Mouse (Mus musculus) heart, embryonic 12.5 days (tissue): ENCODE results near the gene Tubb2b. TPM values are rescaled to one million over a fixed set of nuclear protein-coding genes. Genes with fewer than 3 reads are reported as not detected.
A peak's percentile ranks its signal among the peaks of the same experiment; 100 is the strongest.

ENCODE experiments used
- ATAC-seq: fragments of 200-750 bp; cut with Nextera tagmentation; 2 replicates; pipeline ENCODE4 v1.8.0; 2017; ENCODE audit warnings: moderate TSS enrichment, moderate library complexity; ENCODE audit not compliant: insufficient number of reproducible peaks, low FRiP score
- H3K27ac ChIP-seq: fragments of 300-500 bp; sonication (generic); 2 replicates; pipeline ENCODE4 v1.5.1; 2016; ENCODE audit warnings: mild to moderate bottlenecking, moderate library complexity; ENCODE audit not compliant: poor library complexity, severe bottlenecking
- H3K27me3 ChIP-seq: fragments of 300-500 bp; sonication (generic); replicated peaks from 2 replicates; pipeline ENCODE4 v1.6.1; 2016; ENCODE audit warnings: mild to moderate bottlenecking, moderate library complexity
- H3K36me3 ChIP-seq: fragments of 300-500 bp; sonication (generic); 2 replicates; pipeline ENCODE4 v1.6.1; 2016; ENCODE audit warnings: mild to moderate bottlenecking, moderate library complexity
- H3K4me1 ChIP-seq: fragments of 300-500 bp; sonication (generic); replicated peaks from 2 replicates; pipeline ENCODE4 v1.6.1; 2016; ENCODE audit warnings: mild to moderate bottlenecking
- H3K4me2 ChIP-seq: fragments of 300-500 bp; sonication (generic); 2 replicates; pipeline ENCODE4 v1.6.1; 2016; ENCODE audit warnings: mild to moderate bottlenecking, moderate library complexity
- H3K4me3 ChIP-seq: fragments of 300-500 bp; sonication (generic); 2 replicates; pipeline ENCODE4 v1.5.1; 2016; ENCODE audit warnings: mild to moderate bottlenecking
- H3K9ac ChIP-seq: fragments of 300-500 bp; sonication (generic); 2 replicates; pipeline ENCODE4 v1.6.1; 2016; ENCODE audit warnings: mild to moderate bottlenecking, moderate library complexity
- H3K9me3 ChIP-seq: fragments of 300-500 bp; sonication (generic); replicated peaks from 2 replicates; pipeline ENCODE4 v1.6.1; 2016; ENCODE audit warnings: mild to moderate bottlenecking, moderate library complexity
- WGBS: fragments of 180-500 bp; shearing (Covaris S2); methylation state at CpG from one replicate; pipeline ENCODE4 v1.1.7; 2016; 5-methylcytosine and 5-hydroxymethylcytosine counted together
- polyA plus RNA-seq: library from polyadenylated mRNA; unstranded; fragments of >200 nt; fragmentation: Nextera tagmentation; extraction: Ambion mirVana; gene quantifications from 2 replicates; pipeline ENCODE4 v1.2.1, GENCODE M21; 2016

Gene Tubb2b
- polyA plus RNA-seq, 1 experiment from 2014 or later: 28.8 TPM

GRCm38 (mm10) chr13:34134276-34134675 lies 4.0 kb upstream of the Tubb2b start:
- no peak overlapping the region for H3K4me2 ChIP-seq
- no peak overlapping the region for H3K27ac ChIP-seq
- WGBS: 73% methylated on average over 7 of the region's 7 CpGs
- ATAC-seq: no peak
- H3K4me3 ChIP-seq: no peak overlapping the region
- H3K27me3 ChIP-seq: peaks cover 23% of the 10 kb centered on the region
- H3K36me3 ChIP-seq: no peaks in the 10 kb centered on the region
- no peak overlapping the region for H3K9ac ChIP-seq
- H3K9me3 ChIP-seq: no peaks in the 10 kb centered on the region
- H3K4me1 ChIP-seq: peaks cover 24% of the 10 kb centered on the region

- H3K4me3 ChIP-seq: peak overlapping the region; percentile 24
- H3K9ac ChIP-seq: peak overlapping the region; percentile 42; the same call in 1 of the 2 replicates
- no peak overlapping the region; the same call in 1 of the 2 replicates for H3K27ac ChIP-seq
- ATAC-seq: no peak
- no peaks in the 10 kb centered on the region for H3K36me3 ChIP-seq
- H3K4me1 ChIP-seq: peaks cover 31% of the 10 kb centered on the region
- 18% methylated on average over 15 of the region's 15 CpGs for WGBS
- H3K27me3 ChIP-seq: peaks cover 23% of the 10 kb centered on the region
- H3K4me2 ChIP-seq: peak overlapping the region; percentile 61
- H3K9me3 ChIP-seq: no peaks in the 10 kb centered on the region
These were observed 3.2 kb upstream of the Tubb2b start for GRCm38 (mm10) chr13:34133326-34134071.

- no peak for ATAC-seq
- H3K27ac ChIP-seq: no peak overlapping the region
- H3K4me2 ChIP-seq: peak overlapping the region; percentile 91
- no peak overlapping the region for H3K9ac ChIP-seq
- no peaks in the 10 kb centered on the region for H3K9me3 ChIP-seq
- H3K27me3 ChIP-seq: peaks cover 23% of the 10 kb centered on the region
- no peaks in the 10 kb centered on the region for H3K36me3 ChIP-seq
- 0 out of 2 replicates have a peak overlapping the region, but pooled peaks have one; percentile 88 for H3K4me3 ChIP-seq
- 34% methylated on average over 6 of the region's 6 CpGs for WGBS
- H3K4me1 ChIP-seq: peaks cover 31% of the 10 kb centered on the region
These were observed 2.6 kb upstream of the Tubb2b start for GRCm38 (mm10) chr13:34132875-34133274.

GRCm38 (mm10) chr13:34132299-34132698 lies 2.0 kb upstream of the Tubb2b start:
- H3K36me3 ChIP-seq: no peaks in the 10 kb centered on the region

GRCm38 (mm10) chr13:34131708-34132060 lies 1.4 kb upstream of the Tubb2b start:
- Histone ChIP-seq H3K4me1 (peaks cover 31% of the 10 kb centered on the region), H3K9me3 (no peaks in the 10 kb centered on the region), H3K4me3 (peak overlapping the region; percentile 88), H3K4me2 (peak overlapping the region; percentile 91), H3K9ac (peak overlapping the region; percentile 85), H3K27ac (peak overlapping the region; percentile 79), H3K27me3 (peaks cover 23% of the 10 kb centered on the region), H3K36me3 (no peaks in the 10 kb centered on the region)
- 2% methylated on average over 10 of the region's 10 CpGs for WGBS
- ATAC-seq: 0 out of 2 replicates have a peak, but pooled peaks have one; percentile 26

More at GRCm38 (mm10) chr13:34132299-34132698, 2.0 kb upstream of the Tubb2b start:
- peak overlapping the region; percentile 85 for H3K9ac ChIP-seq
- peaks cover 31% of the 10 kb centered on the region for H3K4me1 ChIP-seq
- H3K4me3 ChIP-seq: peak overlapping the region; percentile 88
- peak overlapping the region; percentile 91 for H3K4me2 ChIP-seq
- peak overlapping the region; percentile 79 for H3K27ac ChIP-seq
- WGBS: 2% methylated on average over 15 of the region's 15 CpGs
- no peak for ATAC-seq
- H3K9me3 ChIP-seq: no peaks in the 10 kb centered on the region
- H3K27me3 ChIP-seq: peaks cover 23% of the 10 kb centered on the region

- peak overlapping the region; percentile 79 for H3K27ac ChIP-seq
- peak overlapping the region; percentile 91 for H3K4me2 ChIP-seq
- 0 out of 2 replicates have a peak, but pooled peaks cover 3% of the 10 kb centered on the region for H3K36me3 ChIP-seq
- H3K9me3 ChIP-seq: no peaks in the 10 kb centered on the region
- H3K27me3 ChIP-seq: peaks cover 23% of the 10 kb centered on the region
- peak overlapping the region; percentile 85 for H3K9ac ChIP-seq
- H3K4me3 ChIP-seq: peak overlapping the region; percentile 88
- WGBS: under 1% methylated on average over 24 of the region's 24 CpGs
- peaks cover 31% of the 10 kb centered on the region for H3K4me1 ChIP-seq
- ATAC-seq: peak; percentile 60
These were observed 893 bp upstream of the Tubb2b start for GRCm38 (mm10) chr13:34131011-34131707.

- Histone ChIP-seq H3K4me3 (peak overlapping the region; percentile 88), H3K4me2 (peak overlapping the region; percentile 91), H3K27me3 (peaks cover 18% of the 10 kb centered on the region; the same call in 1 of the 2 replicates), H3K27ac (peak overlapping the region; percentile 79), H3K4me1 (peaks cover 31% of the 10 kb centered on the region), H3K9ac (peak overlapping the region; percentile 85), H3K9me3 (no peaks in the 10 kb centered on the region), H3K36me3 (peaks cover 7% of the 10 kb centered on the region; the same call in 1 of the 2 replicates)
- WGBS: 2% methylated on average over 31 of the region's 31 CpGs
- peak; percentile 37 for ATAC-seq
These were observed 611 bp downstream of the Tubb2b start for GRCm38 (mm10) chr13:34129485-34130225.

GRCm38 (mm10) chr13:34128276-34129114 lies 1.8 kb downstream of the Tubb2b start:
- Histone ChIP-seq H3K36me3 (peaks cover 7% of the 10 kb centered on the region; the same call in 1 of the 2 replicates), H3K4me2 (peak overlapping the region; percentile 91), H3K9me3 (no peaks in the 10 kb centered on the region), H3K4me1 (peaks cover 27% of the 10 kb centered on the region), H3K27ac (no peak overlapping the region), H3K27me3 (0 out of 2 replicates have a peak, but pooled peaks cover 9% of the 10 kb centered on the region), H3K4me3 (peak overlapping the region; percentile 88; the same call in 1 of the 2 replicates), H3K9ac (peak overlapping the region; percentile 85; the same call in 1 of the 2 replicates)
- no peak for ATAC-seq
- 72% methylated on average over 9 of the region's 9 CpGs for WGBS

GRCm38 (mm10) chr13:34125711-34126110 lies 4.6 kb downstream of the Tubb2b start:
- WGBS: 73% methylated on average over 4 of the region's 4 CpGs
- Histone ChIP-seq H3K27me3 (no peaks in the 10 kb centered on the region), H3K9me3 (no peaks in the 10 kb centered on the region), H3K27ac (no peak overlapping the region), H3K4me3 (no peak overlapping the region), H3K4me1 (peaks cover 11% of the 10 kb centered on the region), H3K9ac (no peak overlapping the region), H3K4me2 (no peak overlapping the region), H3K36me3 (peaks cover 7% of the 10 kb centered on the region; the same call in 1 of the 2 replicates)
- no peak for ATAC-seq

- H3K27ac ChIP-seq: no peak overlapping the region
- H3K9ac ChIP-seq: no peak overlapping the region
- H3K4me1 ChIP-seq: peaks cover 6% of the 10 kb centered on the region; the same call in 1 of the 2 replicates
- H3K36me3 ChIP-seq: no peaks in the 10 kb centered on the region
- H3K9me3 ChIP-seq: no peaks in the 10 kb centered on the region
- WGBS: 91% methylated on average over 2 of the region's 2 CpGs
- H3K4me2 ChIP-seq: no peak overlapping the region
- no peaks in the 10 kb centered on the region for H3K27me3 ChIP-seq
- no peak for ATAC-seq
- H3K4me3 ChIP-seq: no peak overlapping the region
These were observed 9.7 kb downstream of the Tubb2b start for GRCm38 (mm10) chr13:34120536-34120935.
